Mouse (Mus musculus) lung, postnatal 4 days (tissue): ENCODE results near the gene Slc27a2.

Experiments
- DNase-seq, 2 experiments: peaks; one replicate each; pipeline ENCODE4 v3.0.0; 2021

Gene Slc27a2

GRCm38 (mm10) chr2:126555533-126555932, 3.3 kb downstream of the Slc27a2 start:
- no peak for DNase-seq

GRCm38 (mm10) chr2:126560094-126560493, 7.9 kb downstream of the Slc27a2 start:
- DNase-seq, result no peak

- DNase-seq, result peak; percentile 36 to 44
These were observed 11.4 kb downstream of the Slc27a2 start for GRCm38 (mm10) chr2:126563411-126564105.

- peak in 1 of 2 experiments; percentile 23 for DNase-seq
These were observed 20.0 kb downstream of the Slc27a2 start for GRCm38 (mm10) chr2:126572163-126572562.

GRCm38 (mm10) chr2:126572747-126573146, 20.5 kb downstream of the Slc27a2 start:
- DNase-seq, result no peak

GRCm38 (mm10) chr2:126575391-126576176, 23.4 kb downstream of the Slc27a2 start:
- no peak for DNase-seq

GRCm38 (mm10) chr2:126577362-126577761, 25.2 kb downstream of the Slc27a2 start:
- DNase-seq, result no peak

- no peak for DNase-seq
These were observed 27.1 kb downstream of the Slc27a2 start for GRCm38 (mm10) chr2:126579282-126579681.

- DNase-seq, result no peak
These were observed 31.8 kb downstream of the Slc27a2 start for GRCm38 (mm10) chr2:126583960-126584359.

GRCm38 (mm10) chr2:126584621-126585369, 32.6 kb downstream of the Slc27a2 start:
- DNase-seq, result no peak

GRCm38 (mm10) chr2:126587468-126587867, 35.3 kb downstream of the Slc27a2 start:
- peak in 1 of 2 experiments; percentile 39 for DNase-seq

GRCm38 (mm10) chr2:126591304-126591703, 39.1 kb downstream of the Slc27a2 start:
- no peak for DNase-seq

GRCm38 (mm10) chr2:126593831-126594610, 41.8 kb downstream of the Slc27a2 start:
- peak; percentile 71 to 80 for DNase-seq

- no peak for DNase-seq
These were observed 44.3 kb downstream of the Slc27a2 start for GRCm38 (mm10) chr2:126596347-126597072.

GRCm38 (mm10) chr2:126597279-126598241, 45.4 kb downstream of the Slc27a2 start:
- DNase-seq, result no peak

GRCm38 (mm10) chr2:126598359-126598758, 46.2 kb downstream of the Slc27a2 start:
- no peak for DNase-seq

- no peak for DNase-seq
These were observed 46.8 kb downstream of the Slc27a2 start for GRCm38 (mm10) chr2:126599005-126599404.

- DNase-seq, result no peak
These were observed 48.3 kb downstream of the Slc27a2 start for GRCm38 (mm10) chr2:126600533-126600932.

GRCm38 (mm10) chr2:126601918-126602600, 49.9 kb downstream of the Slc27a2 start:
- no peak for DNase-seq
